Comparison of ENCODE assay signal across 7 mouse cellular contexts in the genomic region with DNA sequence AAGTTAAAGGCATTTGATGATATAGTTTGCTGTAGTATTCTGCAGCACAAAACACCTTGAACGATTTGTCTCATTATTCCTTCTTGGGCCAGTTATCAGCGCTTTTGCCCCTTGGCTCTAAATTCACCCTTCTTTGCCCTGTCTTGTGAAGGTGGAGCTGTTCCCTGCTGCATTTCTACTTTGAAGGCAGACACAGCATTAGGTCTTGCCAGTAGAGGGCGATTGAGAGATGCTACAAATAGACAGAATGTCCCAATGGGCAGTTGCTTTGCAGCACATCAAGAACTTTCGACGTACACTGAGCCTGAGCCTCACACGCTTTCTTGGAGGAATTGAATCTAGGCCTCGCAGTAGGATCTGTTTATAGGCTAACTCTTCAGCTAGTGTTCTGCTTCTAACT.
A peak's percentile ranks its signal among the peaks of the same experiment; 100 is the strongest.
DNase-seq lines count a peak whose midpoint lies in the region; ATAC-seq and TF ChIP-seq lines count a peak whose summit lies in the region.

No protein-coding gene starts in this region.

- H3K79me2 ChIP-seq in MEL (ENCODE audit: control insufficient read depth, insufficient read depth, low read length, poor library complexity): no peaks in the 10 kb centered on the region

- H3K27me3 ChIP-seq in liver, embryonic 12.5 days (replicated peaks): no peaks in the 10 kb centered on the region
- no peaks in the 10 kb centered on the region for H3K27me3 ChIP-seq in MEL (ENCODE audit: control insufficient read depth in 1 of 2, insufficient read depth in 2 of 2, low read length in 2 of 2)
- no peaks in the 10 kb centered on the region for H3K27me3 ChIP-seq in splenic B cell, adult 2 months (ENCODE audit: control insufficient read depth, insufficient read depth, low read length, poor library complexity, severe bottlenecking)

- no peak for TF ChIP-seq RAD21 in MEL (IDR thresholded peaks at IDR 0.05; ENCODE audit: low read depth, low read length)

- TF ChIP-seq CTCF in MEL (IDR thresholded peaks at IDR 0.05 in 2 of 3, conservative IDR thresholded peaks at IDR 0.05 in 1 of 3; ENCODE audit: control insufficient read depth in 1 of 3, insufficient read depth in 1 of 3, low read depth in 2 of 3, low read length in 3 of 3, poor library complexity in 1 of 3, severe bottlenecking in 1 of 3): peak in 1 of 3 experiments; percentile 3; a peak in 1 of 6 replicates

- intact Hi-C loops in left cerebral cortex, postnatal 36 days (cut with DNase I): no loop called here

- H3K4me1 ChIP-seq in liver, embryonic 12.5 days: peaks cover 2% of the 10 kb centered on the region; the same call in 1 of the 2 replicates
- H3K4me1 ChIP-seq in MEL (ENCODE audit: control insufficient read depth in 1 of 2, insufficient read depth in 2 of 2, low read length in 2 of 2): no peaks in the 10 kb centered on the region

- no peak overlapping the region for H3K9ac ChIP-seq in liver, embryonic 12.5 days
- H3K9ac ChIP-seq in MEL (ENCODE audit: control insufficient read depth, low read depth, low read length, poor library complexity, severe bottlenecking): no peak overlapping the region

- ATAC-seq in liver, embryonic 12.5 days: no peak

- TF ChIP-seq POLR2A in MEL (IDR thresholded peaks at IDR 0.05; ENCODE audit: control insufficient read depth in 1 of 2, insufficient read depth in 1 of 2, low read depth in 1 of 2, low read length in 2 of 2, poor library complexity in 1 of 2): no peak

- no peak overlapping the region for H3K27ac ChIP-seq in liver, embryonic 12.5 days
- no peak overlapping the region for H3K27ac ChIP-seq in MEL (ENCODE audit: control insufficient read depth, low read depth, low read length)

- WGBS in liver, embryonic 12.5 days (ENCODE audit: insufficient replicate concordance): 19% methylated on average over 7 of the region's 7 CpGs

- DNase-seq in liver (peak; percentile 16), MEL (ENCODE audit: low read depth, low spot score) (peak; percentile 3)
- peak; percentile 96 for DNase-seq in brain, adult 2 months (ENCODE audit: low read depth, low spot score)
- DNase-seq in frontal cortex, adult 2 months (ENCODE audit: extremely low spot score in 1 of 2, low spot score in 1 of 2): peak; percentile 71 to 88
- DNase-seq in left cerebral cortex, postnatal 36 days (ENCODE audit: low spot score in 2 of 2): peak; percentile 55 to 65
- peak; percentile 56 for DNase-seq in splenic B cell, adult 2 months (ENCODE audit: low read depth, low spot score)

- H3K36me3 ChIP-seq in liver, embryonic 12.5 days: no peaks in the 10 kb centered on the region
- no peaks in the 10 kb centered on the region for H3K36me3 ChIP-seq in MEL (ENCODE audit: control insufficient read depth in 1 of 2, insufficient read depth in 2 of 2, low read length in 2 of 2)
- no peaks in the 10 kb centered on the region for H3K36me3 ChIP-seq in splenic B cell, adult 2 months (ENCODE audit: control insufficient read depth, insufficient read depth, low read length, poor library complexity, severe bottlenecking)

- no peaks in the 10 kb centered on the region for H3K9me3 ChIP-seq in liver, embryonic 12.5 days (replicated peaks)
- no peaks in the 10 kb centered on the region for H3K9me3 ChIP-seq in MEL (replicated peaks; ENCODE audit: insufficient read depth, low read length)

- no peak overlapping the region for H3K4me3 ChIP-seq in liver, embryonic 12.5 days
- no peak overlapping the region for H3K4me3 ChIP-seq in MEL (ENCODE audit: control insufficient read depth in 1 of 2, insufficient read depth in 1 of 2, low read depth in 2 of 2, low read length in 2 of 2)

- no peak overlapping the region for H3K4me2 ChIP-seq in liver, embryonic 12.5 days

- no peak for TF ChIP-seq EP300 in MEL (IDR thresholded peaks at IDR 0.05; ENCODE audit: low read depth in 1 of 2, low read length in 2 of 2)

TF ChIP-seq in MEL, 35 proteins besides CTCF, POLR2A, EP300 and RAD21:
- TF ChIP-seq ZKSCAN1 (IDR thresholded peaks at IDR 0.05; ENCODE audit: low read depth, low read length) (no peak), TBP (IDR thresholded peaks at IDR 0.05; ENCODE audit: low read depth, low read length) (no peak), ELF1 (IDR thresholded peaks at IDR 0.05; ENCODE audit: low read depth, low read length) (no peak), POLR2AphosphoS2 (IDR thresholded peaks at IDR 0.05; ENCODE audit: low read length) (no peak), HCFC1 (IDR thresholded peaks at IDR 0.05; ENCODE audit: low read depth, low read length) (no peak), RCOR1 (IDR thresholded peaks at IDR 0.05; ENCODE audit: low read depth, low read length) (no peak), USF2 (IDR thresholded peaks at IDR 0.05; ENCODE audit: borderline replicate concordance in 1 of 2, insufficient read depth in 1 of 2, low read depth in 1 of 2, low read length in 2 of 2) (no peak), CHD1 (IDR thresholded peaks at IDR 0.05; ENCODE audit: low read depth, low read length) (no peak), POLR2AphosphoS5 (IDR thresholded peaks at IDR 0.05; ENCODE audit: borderline replicate concordance, low read depth, low read length) (no peak), MYC (IDR thresholded peaks at IDR 0.05; ENCODE audit: low read depth, low read length) (no peak), MAFK (IDR thresholded peaks at IDR 0.05; ENCODE audit: borderline replicate concordance, low read depth, low read length) (no peak)

Comparison
In these comparisons a context has a peak if more than half of its experiments do, and no peak if none do; other contexts are left out.
1. DNase-seq: peak in every context shown above with its lines; median percentile 96 in brain, adult 2 months; 80 in frontal cortex, adult 2 months; 60 in left cerebral cortex, postnatal 36 days; 56 in splenic B cell, adult 2 months; 16 in liver; 3 in MEL.